Mouse (Mus musculus): ENCODE measurements around the gene Uqcrq.

The Uqcrq gene

DNA sequence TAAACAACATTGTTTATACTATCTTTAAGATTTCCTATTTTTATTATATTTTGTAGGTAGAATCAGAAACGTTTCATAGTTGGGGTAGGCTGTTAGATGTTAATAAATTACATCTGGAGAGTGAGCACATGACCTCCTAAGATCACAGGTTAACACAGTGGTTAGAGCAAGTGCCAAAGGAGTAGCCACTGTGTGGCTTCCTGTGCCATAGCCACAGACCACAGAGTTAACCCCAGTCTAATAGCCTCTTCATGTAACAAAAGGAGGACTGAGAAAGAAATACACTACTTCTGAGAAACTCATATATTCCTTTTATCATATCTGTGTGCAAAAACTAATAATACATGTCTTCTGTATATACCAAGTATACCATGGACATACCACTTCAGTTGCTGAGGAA is 36.8 kb downstream of the Uqcrq start:
- no peak for DNase-seq

DNA sequence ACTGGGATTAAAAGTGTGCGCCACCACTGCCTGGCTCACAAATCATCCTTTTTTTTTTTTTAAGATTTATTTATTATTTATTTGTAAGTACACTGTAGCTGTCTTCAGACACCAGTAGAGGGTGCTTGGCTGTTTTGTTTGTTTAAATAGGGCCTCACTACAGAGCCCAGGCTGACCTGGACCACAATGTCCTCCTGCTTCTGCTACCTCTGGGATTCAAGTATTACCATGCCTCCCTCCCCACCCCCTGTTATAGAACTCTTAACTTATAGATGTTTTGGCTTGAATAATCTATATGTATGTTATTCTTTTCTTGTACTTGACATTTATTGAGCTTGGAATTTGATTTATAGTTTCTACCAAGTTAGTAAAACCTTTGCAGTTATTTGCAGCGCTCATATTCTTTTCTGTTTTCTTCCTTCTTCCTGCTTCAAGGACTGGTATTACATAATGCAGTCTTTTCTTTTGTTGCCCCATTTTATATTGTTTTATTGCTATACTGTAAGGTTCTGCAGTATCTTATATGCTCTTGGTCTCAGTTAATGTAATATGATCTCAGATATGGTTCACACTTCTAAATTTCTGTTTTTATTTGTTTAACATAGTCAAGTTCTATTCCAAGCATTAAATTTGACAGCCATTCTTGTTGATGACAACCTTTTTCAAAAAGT is 46.7 kb downstream of the Uqcrq start:
- no peak for DNase-seq

DNA sequence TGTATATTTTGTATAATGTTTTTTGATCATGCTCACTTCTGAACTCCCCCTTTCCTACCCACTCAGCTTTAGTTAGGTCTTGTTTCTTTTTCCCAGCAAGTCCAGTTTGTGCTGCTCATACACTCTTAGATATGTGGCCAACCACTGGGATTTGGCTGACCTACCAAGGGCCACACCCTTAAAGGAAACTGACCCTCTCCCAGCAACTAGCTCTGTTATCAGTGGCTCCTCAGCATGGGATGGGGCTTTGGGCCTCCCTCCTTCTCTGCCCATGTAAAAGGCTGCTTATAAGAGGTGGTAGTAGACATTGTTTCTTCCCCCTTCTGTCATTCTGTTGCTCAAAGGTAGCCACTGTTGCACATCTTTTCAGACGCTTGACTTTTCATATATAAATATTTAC is 51.7 kb downstream of the Uqcrq start:
- DNase-seq, result no peak
